Mouse (Mus musculus): ENCODE results near the gene Serpina3m. TPM values are rescaled to one million over a fixed set of nuclear protein-coding genes. Genes with fewer than 3 reads are reported as not detected.
"Not testable (repeated sequence)": the region's sequence is repeated elsewhere in the genome, so short reads cannot be mapped to it uniquely, and the experiment has no call there.

Serpina3m gene
- not detected in 2 replicates for polyA plus RNA-seq (2015; fragmentation: Nextera tagmentation; extraction: Ambion mirVana)

- H3K36me3 ChIP-seq; H3K9ac ChIP-seq; H3K4me2 ChIP-seq; ATAC-seq (replicated peaks; ENCODE audit: low FRiP score); H3K4me3 ChIP-seq (replicated peaks); H3K27ac ChIP-seq; H3K4me1 ChIP-seq; H3K9me3 ChIP-seq (replicated peaks); H3K27me3 ChIP-seq: not testable (repeated sequence)
- 88% methylated on average over 3 of the region's 3 CpGs for WGBS
These were observed at the start of gene Serpina3m, which contains the start of gene Serpina3k for GRCm38 (mm10) chr12:104338226-104338625. Gene Serpina3m (plus strand): TSS chr12:104338486. Gene Serpina3k (plus strand): TSS chr12:104338486.

- Histone ChIP-seq H3K36me3 (no peaks in the 10 kb centered on the region), H3K4me3 (replicated peaks) (no peak overlapping the region), H3K4me2 (no peak overlapping the region), H3K9me3 (replicated peaks) (0 out of 2 replicates have a peak, but pooled peaks cover 5% of the 10 kb centered on the region), H3K27ac (no peak overlapping the region), H3K9ac (no peak overlapping the region), H3K27me3 (no peaks in the 10 kb centered on the region), H3K4me1 (no peaks in the 10 kb centered on the region)
- 51% methylated on average over 4 of the region's 4 CpGs for WGBS
- no peak for ATAC-seq (replicated peaks; ENCODE audit: low FRiP score)
These were observed 48.4 kb upstream of the Serpina3m start for GRCm38 (mm10) chr12:104289872-104290271.

- no peak overlapping the region for H3K4me2 ChIP-seq
- H3K4me1 ChIP-seq = no peaks in the 10 kb centered on the region
- no peaks in the 10 kb centered on the region for H3K9me3 ChIP-seq (replicated peaks)
- H3K4me3 ChIP-seq (replicated peaks) = no peak overlapping the region
- H3K27ac ChIP-seq = no peak overlapping the region
- H3K9ac ChIP-seq = no peak overlapping the region
- no peaks in the 10 kb centered on the region for H3K27me3 ChIP-seq
- no peaks in the 10 kb centered on the region for H3K36me3 ChIP-seq
- 73% methylated on average over 2 of the region's 2 CpGs for WGBS
- no peak for ATAC-seq (replicated peaks; ENCODE audit: low FRiP score)
These were observed 44.3 kb upstream of the Serpina3m start for GRCm38 (mm10) chr12:104293963-104294362.

- no peak overlapping the region for H3K4me2 ChIP-seq
- H3K27me3 ChIP-seq = no peaks in the 10 kb centered on the region
- no peak for ATAC-seq (replicated peaks; ENCODE audit: low FRiP score)
- H3K9me3 ChIP-seq (replicated peaks) = no peaks in the 10 kb centered on the region
- 97% methylated on average over 2 of the region's 2 CpGs for WGBS
- no peak overlapping the region for H3K9ac ChIP-seq
- H3K4me1 ChIP-seq = no peaks in the 10 kb centered on the region
- no peaks in the 10 kb centered on the region for H3K36me3 ChIP-seq
- H3K27ac ChIP-seq = no peak overlapping the region
- no peak overlapping the region for H3K4me3 ChIP-seq (replicated peaks)
These were observed 40.2 kb upstream of the Serpina3m start for GRCm38 (mm10) chr12:104298049-104298448.

GRCm38 (mm10) chr12:104305991-104306390 lies 32.3 kb upstream of the Serpina3m start:
- H3K4me2 ChIP-seq = no peak overlapping the region
- H3K27ac ChIP-seq = no peak overlapping the region
- ATAC-seq (replicated peaks; ENCODE audit: low FRiP score) = no peak
- no peaks in the 10 kb centered on the region for H3K27me3 ChIP-seq
- H3K36me3 ChIP-seq = no peaks in the 10 kb centered on the region
- no peaks in the 10 kb centered on the region for H3K9me3 ChIP-seq (replicated peaks)
- H3K4me1 ChIP-seq = no peaks in the 10 kb centered on the region
- H3K4me3 ChIP-seq (replicated peaks) = no peak overlapping the region
- no peak overlapping the region for H3K9ac ChIP-seq
- 83% methylated on average over 4 of the region's 4 CpGs for WGBS

GRCm38 (mm10) chr12:104314253-104314652 lies 24.0 kb upstream of the Serpina3m start, which contains the start of gene Serpina3j:
Gene Serpina3j (plus strand): TSS chr12:104314553.
- Histone ChIP-seq H3K4me3 (replicated peaks) (no peak within 1 kb of the TSS), H3K4me2 (no peak within 1 kb of the TSS), H3K4me1 (no peaks in the 10 kb centered on the region), H3K36me3 (no peaks in the 10 kb centered on the region), H3K27me3 (no peaks in the 10 kb centered on the region), H3K9ac (no peak within 1 kb of the TSS), H3K9me3 (replicated peaks) (no peaks in the 10 kb centered on the region), H3K27ac (no peak within 1 kb of the TSS)
- WGBS = 89% methylated on average over 1 of the region's 1 CpGs
- no peak for ATAC-seq (replicated peaks; ENCODE audit: low FRiP score)

GRCm38 (mm10) chr12:104322454-104322853 lies 15.8 kb upstream of the Serpina3m start:
- Histone ChIP-seq H3K9me3 (replicated peaks) (no peaks in the 10 kb centered on the region), H3K27me3 (no peaks in the 10 kb centered on the region), H3K27ac (no peak overlapping the region), H3K9ac (no peak overlapping the region), H3K4me1 (no peaks in the 10 kb centered on the region), H3K36me3 (no peaks in the 10 kb centered on the region), H3K4me3 (replicated peaks) (no peak overlapping the region), H3K4me2 (no peak overlapping the region)
- WGBS = 77% methylated on average over 1 of the region's 1 CpGs
- ATAC-seq (replicated peaks; ENCODE audit: low FRiP score) = no peak

GRCm38 (mm10) chr12:104331701-104332100 lies 6.6 kb upstream of the Serpina3m start:
- WGBS = 58% methylated on average over 1 of the region's 1 CpGs
- H3K27ac ChIP-seq = no peak overlapping the region
- no peaks in the 10 kb centered on the region for H3K4me1 ChIP-seq
- H3K36me3 ChIP-seq = no peaks in the 10 kb centered on the region
- no peak for ATAC-seq (replicated peaks; ENCODE audit: low FRiP score)
- no peak overlapping the region for H3K9ac ChIP-seq
- H3K9me3 ChIP-seq (replicated peaks) = no peaks in the 10 kb centered on the region
- H3K4me2 ChIP-seq = no peak overlapping the region
- H3K4me3 ChIP-seq (replicated peaks) = no peak overlapping the region
- no peaks in the 10 kb centered on the region for H3K27me3 ChIP-seq

GRCm38 (mm10) chr12:104336873-104337272 lies 1.4 kb upstream of the Serpina3m start:
- not testable (repeated sequence) for H3K9ac ChIP-seq; H3K4me1 ChIP-seq; H3K27me3 ChIP-seq; H3K4me2 ChIP-seq; H3K4me3 ChIP-seq (replicated peaks); H3K9me3 ChIP-seq (replicated peaks); H3K36me3 ChIP-seq; H3K27ac ChIP-seq; ATAC-seq (replicated peaks; ENCODE audit: low FRiP score)

GRCm38 (mm10) chr12:104338705-104339104 lies 419 bp downstream of the Serpina3m start:
- WGBS = 88% methylated on average over 3 of the region's 3 CpGs
- H3K4me1 ChIP-seq = no peaks in the 10 kb centered on the region
- ATAC-seq (replicated peaks; ENCODE audit: low FRiP score) = no peak

GRCm38 (mm10) chr12:104342489-104342888 lies 4.2 kb downstream of the Serpina3m start:
- H3K36me3 ChIP-seq; H3K9ac ChIP-seq; H3K9me3 ChIP-seq (replicated peaks); H3K4me1 ChIP-seq; H3K4me3 ChIP-seq (replicated peaks); ATAC-seq (replicated peaks; ENCODE audit: low FRiP score); H3K27ac ChIP-seq; H3K4me2 ChIP-seq; H3K27me3 ChIP-seq: not testable (repeated sequence)

More at GRCm38 (mm10) chr12:104338705-104339104, 419 bp downstream of the Serpina3m start:
- H3K4me3 ChIP-seq (replicated peaks) = no peak overlapping the region
- no peak overlapping the region for H3K27ac ChIP-seq
- H3K9ac ChIP-seq = no peak overlapping the region
- no peaks in the 10 kb centered on the region for H3K36me3 ChIP-seq
- H3K9me3 ChIP-seq (replicated peaks) = no peaks in the 10 kb centered on the region
- H3K27me3 ChIP-seq = no peaks in the 10 kb centered on the region
- no peak overlapping the region for H3K4me2 ChIP-seq

- Histone ChIP-seq H3K4me1 (no peaks in the 10 kb centered on the region), H3K27me3 (no peaks in the 10 kb centered on the region), H3K27ac (no peak overlapping the region), H3K4me2 (no peak overlapping the region), H3K9me3 (replicated peaks) (no peaks in the 10 kb centered on the region), H3K9ac (no peak overlapping the region), H3K4me3 (replicated peaks) (no peak overlapping the region), H3K36me3 (no peaks in the 10 kb centered on the region)
- no peak for ATAC-seq (replicated peaks; ENCODE audit: low FRiP score)
- 73% methylated on average over 2 of the region's 2 CpGs for WGBS
These were observed 6.9 kb downstream of the Serpina3m start for GRCm38 (mm10) chr12:104345181-104345580.

GRCm38 (mm10) chr12:104345707-104346106 lies 7.4 kb downstream of the Serpina3m start:
- Histone ChIP-seq H3K4me2 (no peak overlapping the region), H3K4me3 (replicated peaks) (no peak overlapping the region), H3K4me1 (no peaks in the 10 kb centered on the region), H3K27me3 (no peaks in the 10 kb centered on the region), H3K9ac (no peak overlapping the region), H3K36me3 (no peaks in the 10 kb centered on the region), H3K27ac (no peak overlapping the region), H3K9me3 (replicated peaks) (no peaks in the 10 kb centered on the region)
- no peak for ATAC-seq (replicated peaks; ENCODE audit: low FRiP score)
